Mouse (Mus musculus) adrenal gland, postnatal 10 days (tissue): ENCODE measurements at regions not wholly inside any gene's neighbourhood (a gene's known extent, or its start where the extent isn't known, plus 50 kb on each side); places are given as distances from the start of the nearest gene placed in this dataset.
"Not testable (repeated sequence)": the region's sequence is repeated elsewhere in the genome, so short reads cannot be mapped to it uniquely, and the experiment has no call there.

Source experiments
- DNase-seq: peaks from one replicate; pipeline ENCODE4 v3.0.0; 2021; ENCODE audit warnings: mixed read lengths

- no peak for DNase-seq
Measured at GRCm38 (mm10) chr17:16571403-16571802, 492.5 kb upstream of the Zfp960 start.

- no peak for DNase-seq
Measured at GRCm38 (mm10) chr17:16588791-16589190, 475.1 kb upstream of the Zfp960 start.

GRCm38 (mm10) chr17:16599671-16600070 lies 464.2 kb upstream of the Zfp960 start:
- DNase-seq = no peak

GRCm38 (mm10) chr17:16612405-16612979 lies 451.4 kb upstream of the Zfp960 start:
- DNase-seq = no peak

- no peak for DNase-seq
Measured at GRCm38 (mm10) chr17:16621931-16622556, 441.9 kb upstream of the Zfp960 start.

GRCm38 (mm10) chr17:16629854-16630253 lies 434.1 kb upstream of the Zfp960 start:
- no peak for DNase-seq

GRCm38 (mm10) chr17:16633426-16633825 lies 430.5 kb upstream of the Zfp960 start:
- no peak for DNase-seq

GRCm38 (mm10) chr17:16637463-16637862 lies 426.4 kb upstream of the Zfp960 start:
- no peak for DNase-seq

- DNase-seq = no peak
Measured at GRCm38 (mm10) chr17:16647942-16648341, 416.0 kb upstream of the Zfp960 start.

- DNase-seq = no peak
Measured at GRCm38 (mm10) chr17:16665253-16665652, 398.7 kb upstream of the Zfp960 start.

GRCm38 (mm10) chr17:16667606-16668005 lies 396.3 kb upstream of the Zfp960 start:
- DNase-seq = no peak

- no peak for DNase-seq
Measured at GRCm38 (mm10) chr17:16704199-16704598, 359.7 kb upstream of the Zfp960 start.

- no peak for DNase-seq
Measured at GRCm38 (mm10) chr17:16705890-16706289, 358.0 kb upstream of the Zfp960 start.

GRCm38 (mm10) chr17:16726904-16727303 lies 337.0 kb upstream of the Zfp960 start:
- no peak for DNase-seq

GRCm38 (mm10) chr17:16753090-16753489 lies 310.8 kb upstream of the Zfp960 start:
- DNase-seq = no peak

- not testable (repeated sequence) for DNase-seq
Measured at GRCm38 (mm10) chr17:16770587-16770986, 293.3 kb upstream of the Zfp960 start.

- DNase-seq = no peak
Measured at GRCm38 (mm10) chr17:16798316-16798715, 265.6 kb upstream of the Zfp960 start.

GRCm38 (mm10) chr17:16804986-16805385 lies 258.9 kb upstream of the Zfp960 start:
- DNase-seq = no peak

GRCm38 (mm10) chr17:16818421-16818820 lies 245.5 kb upstream of the Zfp960 start:
- no peak for DNase-seq

GRCm38 (mm10) chr17:16821716-16822115 lies 242.2 kb upstream of the Zfp960 start:
- DNase-seq = no peak

GRCm38 (mm10) chr17:16839152-16839551 lies 224.8 kb upstream of the Zfp960 start:
- DNase-seq = no peak

- no peak for DNase-seq
Measured at GRCm38 (mm10) chr17:16860771-16861170, 203.1 kb upstream of the Zfp960 start.

- peak; percentile 55 for DNase-seq
Measured at GRCm38 (mm10) chr17:16900791-16901190, 163.1 kb upstream of the Zfp960 start.

- no peak for DNase-seq
Measured at GRCm38 (mm10) chr17:16918191-16918590, 145.7 kb upstream of the Zfp960 start.
